ENCODE assay signal across 10 mouse cellular contexts in the genomic region with DNA sequence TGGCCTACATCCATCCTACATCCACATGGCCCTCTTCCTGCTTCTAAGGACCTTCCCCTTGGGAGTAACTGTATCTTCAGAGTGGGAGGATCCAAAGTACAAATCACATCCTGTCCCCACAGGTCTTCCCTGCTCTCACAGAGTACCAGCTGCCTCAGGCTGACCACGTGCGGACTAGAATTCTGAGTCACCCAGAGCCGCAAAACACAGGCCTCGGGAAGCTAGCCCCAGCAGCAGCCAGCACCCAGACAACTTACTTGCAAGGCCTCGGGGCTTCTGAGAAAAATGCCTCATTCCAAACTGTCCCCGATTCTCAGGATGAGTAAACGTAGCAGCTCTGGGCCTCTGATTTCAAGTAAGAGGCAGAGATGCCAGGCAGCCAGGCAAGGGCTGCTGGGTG.
DNase-seq lines count a peak whose midpoint lies in the region; ATAC-seq lines count a peak whose summit lies in the region.
"Had no signal": no experiment of that assay in that cellular context is flagged by ENCODE, and none has a peak within 500 bp of the region (broad histone marks: within the 10 kb centered on the region; RNA-seq: fewer than 3 reads in every experiment).

No protein-coding gene starts in this region.

- 0 out of 2 replicates have a peak, but pooled peaks cover 4% of the 10 kb centered on the region for H3K9me3 ChIP-seq in heart, embryonic 11.5 days (replicated peaks; ENCODE audit: control insufficient read depth, low read length)
- H3K9me3 ChIP-seq in limb, embryonic 10.5 days (replicated peaks): no peaks in the 10 kb centered on the region
- no peaks in the 10 kb centered on the region for H3K9me3 ChIP-seq in midbrain, embryonic 13.5 days
- H3K9me3 ChIP-seq in midbrain, embryonic 11.5 days (ENCODE audit: control insufficient read depth, low read length): no peaks in the 10 kb centered on the region
- H3K9me3 ChIP-seq: liver, embryonic 15.5 days had no signal

- WGBS in heart, embryonic 11.5 days (ENCODE audit: insufficient replicate concordance): 59% methylated on average over 7 of the region's 7 CpGs
- WGBS in limb, embryonic 10.5 days: 80% methylated on average over 7 of the region's 7 CpGs
- 87% methylated on average over 7 of the region's 7 CpGs for WGBS in midbrain, embryonic 13.5 days
- 81% methylated on average over 7 of the region's 7 CpGs for WGBS in midbrain, embryonic 11.5 days

- no peak overlapping the region for H3K27ac ChIP-seq in heart, embryonic 11.5 days (ENCODE audit: low read depth, low read length)
- 0 out of 2 replicates have a peak overlapping the region, but pooled peaks have one; percentile 4 for H3K27ac ChIP-seq in limb, embryonic 10.5 days
- no peak overlapping the region for H3K27ac ChIP-seq in midbrain, embryonic 13.5 days
- no peak overlapping the region for H3K27ac ChIP-seq in midbrain, embryonic 11.5 days (ENCODE audit: low read depth, low read length)
- H3K27ac ChIP-seq: liver, embryonic 15.5 days had no signal

- intact Hi-C loops in left cerebral cortex, postnatal 36 days (cut with DNase I): no loop called here
- intact Hi-C loops in left cerebral cortex, postnatal 4 days (cut with DNase I): loop anchor here (10.0 kb wide), 1 partner anchor 93 kb away; no protein-coding TSS in a partner anchor

- no peak overlapping the region for H3K4me2 ChIP-seq in heart, embryonic 11.5 days
- no peak overlapping the region for H3K4me2 ChIP-seq in midbrain, embryonic 13.5 days (replicated peaks)
- H3K4me2 ChIP-seq in midbrain, embryonic 11.5 days: no peak overlapping the region
- H3K4me2 ChIP-seq: liver, embryonic 15.5 days had no signal

- DNase-seq in left cerebral cortex, postnatal 36 days (ENCODE audit: low spot score in 2 of 2): peak; percentile 40
- DNase-seq in left cerebral cortex, postnatal 4 days: no peak
- peak; percentile 88 for DNase-seq in NIH3T3 (ENCODE audit: low read depth)
- no peak for DNase-seq in limb, embryonic 10.5 days (ENCODE audit: low spot score)
- DNase-seq in midbrain, embryonic 11.5 days (ENCODE audit: low spot score, missing footprints): no peak
- no peak for DNase-seq in urinary bladder, postnatal 10 days (ENCODE audit: low spot score)

- H3K27me3 ChIP-seq in heart, embryonic 11.5 days (ENCODE audit: control insufficient read depth, insufficient read depth, low read length): peaks cover 4% of the 10 kb centered on the region
- H3K27me3 ChIP-seq in limb, embryonic 10.5 days (ENCODE audit: low read depth, poor library complexity, severe bottlenecking): no peaks in the 10 kb centered on the region
- no peaks in the 10 kb centered on the region for H3K27me3 ChIP-seq in midbrain, embryonic 13.5 days
- no peaks in the 10 kb centered on the region for H3K27me3 ChIP-seq in midbrain, embryonic 11.5 days (ENCODE audit: control insufficient read depth, insufficient read depth, low read length)
- H3K27me3 ChIP-seq: liver, embryonic 15.5 days had no signal

- no peaks in the 10 kb centered on the region for H3K4me1 ChIP-seq in heart, embryonic 11.5 days (ENCODE audit: control insufficient read depth, insufficient read depth, low read length)
- H3K4me1 ChIP-seq in limb, embryonic 10.5 days: peaks cover 11% of the 10 kb centered on the region; the same call in 1 of the 2 replicates
- no peaks in the 10 kb centered on the region for H3K4me1 ChIP-seq in midbrain, embryonic 13.5 days (replicated peaks)
- H3K4me1 ChIP-seq in midbrain, embryonic 11.5 days (ENCODE audit: control insufficient read depth, insufficient read depth, low read length): no peaks in the 10 kb centered on the region
- H3K4me1 ChIP-seq: liver, embryonic 15.5 days had no signal

- no peak overlapping the region for H3K4me3 ChIP-seq in heart, embryonic 11.5 days (ENCODE audit: low read depth, low read length)
- H3K4me3 ChIP-seq in limb, embryonic 10.5 days: no peak overlapping the region
- H3K4me3 ChIP-seq in midbrain, embryonic 13.5 days (replicated peaks): no peak overlapping the region
- H3K4me3 ChIP-seq in midbrain, embryonic 11.5 days (ENCODE audit: low read depth, low read length): no peak overlapping the region
- H3K4me3 ChIP-seq: liver, embryonic 15.5 days had no signal

- H3K36me3 ChIP-seq in heart, embryonic 11.5 days (ENCODE audit: control insufficient read depth, insufficient read depth, low read length): no peaks in the 10 kb centered on the region
- H3K36me3 ChIP-seq in limb, embryonic 10.5 days: no peaks in the 10 kb centered on the region
- no peaks in the 10 kb centered on the region for H3K36me3 ChIP-seq in midbrain, embryonic 13.5 days
- no peaks in the 10 kb centered on the region for H3K36me3 ChIP-seq in midbrain, embryonic 11.5 days (ENCODE audit: control insufficient read depth, insufficient read depth, low read length)
- H3K36me3 ChIP-seq: liver, embryonic 15.5 days had no signal

- 0 out of 2 replicates have a peak, but pooled peaks have one; percentile 12 for ATAC-seq in heart, embryonic 11.5 days (replicated peaks; ENCODE audit: insufficient number of reproducible peaks, low FRiP score, low TSS enrichment)
- no peak for ATAC-seq in midbrain, embryonic 13.5 days
- no peak for ATAC-seq in midbrain, embryonic 11.5 days (ENCODE audit: low FRiP score)
- ATAC-seq: hindbrain, embryonic 16.5 days had no signal

- no peak overlapping the region for H3K9ac ChIP-seq in heart, embryonic 11.5 days (ENCODE audit: low read depth, low read length)
- no peak overlapping the region for H3K9ac ChIP-seq in midbrain, embryonic 13.5 days (replicated peaks)
- H3K9ac ChIP-seq in midbrain, embryonic 11.5 days (ENCODE audit: low read length): no peak overlapping the region
- H3K9ac ChIP-seq: liver, embryonic 15.5 days had no signal

Comparison
In these comparisons a context has a peak if more than half of its experiments do, and no peak if none do; other contexts are left out.
1. DNase-seq: peak in left cerebral cortex, postnatal 36 days (2 of 2) and NIH3T3 (single experiment); none in left cerebral cortex, postnatal 4 days (single experiment), limb, embryonic 10.5 days (single experiment), midbrain, embryonic 11.5 days (single experiment) and urinary bladder, postnatal 10 days (single experiment).